Mouse (Mus musculus): ENCODE data around the gene Olfr96. TPM values are rescaled to one million over a fixed set of nuclear protein-coding genes. Genes with fewer than 3 reads are reported as not detected.

The Olfr96 gene
- not detected in 2 replicates for total RNA-seq (2012; rRNA removed)

DNA sequence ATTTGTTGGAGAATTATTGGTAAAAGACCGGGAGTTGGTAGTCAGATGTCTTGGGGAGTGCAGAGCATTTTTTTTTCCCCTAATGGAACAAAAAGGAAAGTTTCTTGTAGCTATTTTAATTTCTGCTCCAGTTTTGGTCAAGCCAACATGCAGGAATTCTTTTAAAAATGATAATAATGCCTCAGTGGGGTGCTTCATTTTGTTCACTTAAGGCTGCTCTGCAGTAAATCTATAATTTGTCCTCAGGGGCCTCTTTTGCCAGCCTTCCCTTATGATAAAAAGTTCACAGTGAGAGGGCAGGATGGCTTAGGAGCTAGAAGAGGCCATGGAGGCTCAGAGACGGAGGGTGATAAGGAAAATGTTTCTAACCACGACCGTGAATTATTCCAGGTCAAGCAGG lies at the start of gene Olfr96:
Gene Olfr96, plus strand, starts transcription at position 301 of the 400 bp plus-strand sequence.
- H3K9me3 ChIP-seq (ENCODE audit: control insufficient read depth, insufficient read depth, low read depth, low read length), result no peaks in the 10 kb centered on the region
- peaks cover 0 to 5% of the 10 kb centered on the region in 2 experiments; a peak in 1 of 4 replicates for H3K4me1 ChIP-seq (ENCODE audit: control insufficient read depth in 2 of 2, insufficient read depth in 2 of 2, low read length in 2 of 2, poor library complexity in 1 of 2)
- H3K27ac ChIP-seq (ENCODE audit: insufficient read depth, low read depth, low read length, poor library complexity, severe bottlenecking), result no peak within 1 kb of the TSS
- no peak within 1 kb of the TSS for H3K4me3 ChIP-seq (ENCODE audit: insufficient read depth in 1 of 2, low read depth in 1 of 2, low read length in 2 of 2, poor library complexity in 1 of 2, severe bottlenecking in 1 of 2)
- no peak for TF ChIP-seq ZC3H11A (IDR thresholded peaks at IDR 0.05; ENCODE audit: borderline replicate concordance, low read depth, low read length)
- no peak for TF ChIP-seq CHD2 (IDR thresholded peaks at IDR 0.05; ENCODE audit: low read depth, low read length)
- no peak for TF ChIP-seq ZNF384 (IDR thresholded peaks at IDR 0.05; ENCODE audit: low read depth, low read length)
- no peak for TF ChIP-seq HCFC1 (IDR thresholded peaks at IDR 0.05; ENCODE audit: borderline replicate concordance, insufficient read depth, low read length)
- no peak for TF ChIP-seq MAFK (IDR thresholded peaks at IDR 0.05; ENCODE audit: insufficient read depth, low read depth, low read length)
- DNase-seq (ENCODE audit: low read depth, low spot score), result no peak
- in situ Hi-C loops (cut with MboI; ENCODE audit: low sequenced_read_pairs in 2 of 2, unreplicated experiment in 2 of 2), result no loop called here
- H3K36me3 ChIP-seq (ENCODE audit: control insufficient read depth, insufficient read depth, low read length, poor library complexity, severe bottlenecking), result no peaks in the 10 kb centered on the region
- no peak within 1 kb of the TSS for H3K9ac ChIP-seq (ENCODE audit: insufficient read depth, low read depth, low read length, poor library complexity, severe bottlenecking)

DNA sequence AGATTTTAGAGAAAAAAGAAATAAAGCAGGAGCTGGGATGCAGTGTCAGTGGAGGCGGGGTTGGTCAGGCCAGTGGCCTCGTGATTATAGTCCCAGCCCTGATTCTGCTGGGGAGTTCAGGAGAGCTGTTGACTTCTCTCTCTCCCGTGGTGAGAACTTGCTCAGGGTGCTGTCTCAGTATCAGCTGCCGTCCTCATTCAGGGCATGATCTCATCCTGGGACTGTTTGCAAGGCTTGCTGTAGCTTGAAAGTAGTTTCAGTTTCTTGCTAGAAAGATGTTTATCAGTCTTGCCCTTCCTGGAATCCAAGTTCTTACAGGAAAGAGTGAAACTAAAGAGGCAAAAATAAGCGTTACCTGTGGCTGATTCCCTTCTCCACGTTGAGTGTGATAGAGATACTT lies 34.5 kb upstream of the Olfr96 start:
- H3K36me3 ChIP-seq (ENCODE audit: control insufficient read depth, insufficient read depth, low read length, poor library complexity, severe bottlenecking), result no peaks in the 10 kb centered on the region

DNA sequence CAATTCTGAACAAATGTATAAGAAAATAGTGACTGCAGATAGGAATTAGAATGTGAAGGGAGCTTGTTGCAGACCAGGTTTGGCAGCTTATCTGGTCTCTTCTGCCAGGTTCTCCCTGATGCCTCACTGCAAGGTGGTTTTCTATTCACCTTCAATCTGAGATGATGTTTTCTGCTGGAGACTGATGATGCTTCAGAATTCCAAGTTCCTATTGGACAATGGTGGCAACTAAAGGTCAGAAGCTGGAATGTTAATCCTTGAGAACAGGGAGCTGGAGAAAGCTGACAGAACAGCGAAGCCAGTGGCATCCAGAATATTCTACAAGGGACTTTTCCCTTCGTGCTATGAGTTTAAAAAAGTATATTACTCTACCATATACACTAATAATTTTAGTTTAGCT lies 29.2 kb upstream of the Olfr96 start:
- peak; percentile 70 for DNase-seq (ENCODE audit: low read depth, low spot score)
- no peaks in the 10 kb centered on the region for H3K36me3 ChIP-seq (ENCODE audit: control insufficient read depth, insufficient read depth, low read length, poor library complexity, severe bottlenecking)

More for the DNA sequence above, 34.5 kb upstream of the Olfr96 start:
- no peak for TF ChIP-seq HCFC1 (IDR thresholded peaks at IDR 0.05; ENCODE audit: borderline replicate concordance, insufficient read depth, low read length)
- no peak for TF ChIP-seq ZNF384 (IDR thresholded peaks at IDR 0.05; ENCODE audit: low read depth, low read length)
- no peak for TF ChIP-seq MAFK (IDR thresholded peaks at IDR 0.05; ENCODE audit: insufficient read depth, low read depth, low read length)
- no peak for TF ChIP-seq ZC3H11A (IDR thresholded peaks at IDR 0.05; ENCODE audit: borderline replicate concordance, low read depth, low read length)
- no peak for TF ChIP-seq CHD2 (IDR thresholded peaks at IDR 0.05; ENCODE audit: low read depth, low read length)
- Histone ChIP-seq H3K4me3 (ENCODE audit: insufficient read depth in 1 of 2, low read depth in 1 of 2, low read length in 2 of 2, poor library complexity in 1 of 2, severe bottlenecking in 1 of 2) (no peak overlapping the region), H3K9me3 (ENCODE audit: control insufficient read depth, insufficient read depth, low read depth, low read length) (no peaks in the 10 kb centered on the region), H3K4me1 (ENCODE audit: control insufficient read depth in 2 of 2, insufficient read depth in 2 of 2, low read length in 2 of 2, poor library complexity in 1 of 2) (no peaks in the 10 kb centered on the region), H3K9ac (ENCODE audit: insufficient read depth, low read depth, low read length, poor library complexity, severe bottlenecking) (no peak overlapping the region), H3K27ac (ENCODE audit: insufficient read depth, low read depth, low read length, poor library complexity, severe bottlenecking) (no peak overlapping the region)
- in situ Hi-C loops (cut with MboI; ENCODE audit: low sequenced_read_pairs in 2 of 2, unreplicated experiment in 2 of 2), result no loop called here
- no peak for DNase-seq (ENCODE audit: low read depth, low spot score)

DNA sequence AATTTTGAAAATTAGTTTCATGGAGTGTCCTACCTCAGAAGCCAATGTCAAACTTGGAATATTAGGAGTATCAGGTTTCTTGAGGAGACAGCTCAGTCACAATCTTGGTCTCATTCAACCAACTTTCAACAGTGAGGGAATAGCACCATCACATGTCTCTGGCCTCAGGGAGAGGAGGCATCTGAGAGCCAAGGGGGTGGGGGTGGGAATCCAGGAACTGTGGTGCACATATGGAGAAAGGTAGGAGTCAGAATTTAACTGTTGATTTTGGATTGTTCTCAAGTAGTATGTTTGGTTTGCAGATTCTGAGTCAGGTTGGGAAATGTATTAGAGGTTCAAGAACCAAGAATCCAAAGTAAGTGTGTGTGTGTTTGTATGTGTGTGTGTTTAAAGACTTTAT lies 26.9 kb upstream of the Olfr96 start:
- no peaks in the 10 kb centered on the region for H3K36me3 ChIP-seq (ENCODE audit: control insufficient read depth, insufficient read depth, low read length, poor library complexity, severe bottlenecking)
- no peak for DNase-seq (ENCODE audit: low read depth, low spot score)
- H3K27ac ChIP-seq (ENCODE audit: insufficient read depth, low read depth, low read length, poor library complexity, severe bottlenecking), result no peak overlapping the region
- in situ Hi-C loops (cut with MboI; ENCODE audit: low sequenced_read_pairs in 2 of 2, unreplicated experiment in 2 of 2), result no loop called here
- H3K4me3 ChIP-seq (ENCODE audit: insufficient read depth in 1 of 2, low read depth in 1 of 2, low read length in 2 of 2, poor library complexity in 1 of 2, severe bottlenecking in 1 of 2), result no peak overlapping the region
- H3K9ac ChIP-seq (ENCODE audit: insufficient read depth, low read depth, low read length, poor library complexity, severe bottlenecking), result no peak overlapping the region
- no peaks in the 10 kb centered on the region for H3K9me3 ChIP-seq (ENCODE audit: control insufficient read depth, insufficient read depth, low read depth, low read length)
- H3K4me1 ChIP-seq (ENCODE audit: control insufficient read depth in 2 of 2, insufficient read depth in 2 of 2, low read length in 2 of 2, poor library complexity in 1 of 2), result peaks cover 1 to 4% of the 10 kb centered on the region in 2 experiments; a peak in 1 of 4 replicates
- TF ChIP-seq HCFC1 (IDR thresholded peaks at IDR 0.05; ENCODE audit: borderline replicate concordance, insufficient read depth, low read length) (no peak), ZNF384 (IDR thresholded peaks at IDR 0.05; ENCODE audit: low read depth, low read length) (no peak), MAFK (IDR thresholded peaks at IDR 0.05; ENCODE audit: insufficient read depth, low read depth, low read length) (no peak), CHD2 (IDR thresholded peaks at IDR 0.05; ENCODE audit: low read depth, low read length) (no peak), ZC3H11A (IDR thresholded peaks at IDR 0.05; ENCODE audit: borderline replicate concordance, low read depth, low read length) (no peak)

More for the DNA sequence above, 29.2 kb upstream of the Olfr96 start:
- TF ChIP-seq CHD2 (IDR thresholded peaks at IDR 0.05; ENCODE audit: low read depth, low read length), result peak; percentile 91
- TF ChIP-seq MAFK (IDR thresholded peaks at IDR 0.05; ENCODE audit: insufficient read depth, low read depth, low read length), result no peak
- H3K4me1 ChIP-seq (ENCODE audit: control insufficient read depth in 2 of 2, insufficient read depth in 2 of 2, low read length in 2 of 2, poor library complexity in 1 of 2), result no peaks in the 10 kb centered on the region
- no peaks in the 10 kb centered on the region for H3K9me3 ChIP-seq (ENCODE audit: control insufficient read depth, insufficient read depth, low read depth, low read length)
- H3K4me3 ChIP-seq (ENCODE audit: insufficient read depth in 1 of 2, low read depth in 1 of 2, low read length in 2 of 2, poor library complexity in 1 of 2, severe bottlenecking in 1 of 2), result no peak overlapping the region
- in situ Hi-C loops (cut with MboI; ENCODE audit: low sequenced_read_pairs in 2 of 2, unreplicated experiment in 2 of 2), result no loop called here
- H3K27ac ChIP-seq (ENCODE audit: insufficient read depth, low read depth, low read length, poor library complexity, severe bottlenecking), result no peak overlapping the region
- H3K9ac ChIP-seq (ENCODE audit: insufficient read depth, low read depth, low read length, poor library complexity, severe bottlenecking), result no peak overlapping the region

DNA sequence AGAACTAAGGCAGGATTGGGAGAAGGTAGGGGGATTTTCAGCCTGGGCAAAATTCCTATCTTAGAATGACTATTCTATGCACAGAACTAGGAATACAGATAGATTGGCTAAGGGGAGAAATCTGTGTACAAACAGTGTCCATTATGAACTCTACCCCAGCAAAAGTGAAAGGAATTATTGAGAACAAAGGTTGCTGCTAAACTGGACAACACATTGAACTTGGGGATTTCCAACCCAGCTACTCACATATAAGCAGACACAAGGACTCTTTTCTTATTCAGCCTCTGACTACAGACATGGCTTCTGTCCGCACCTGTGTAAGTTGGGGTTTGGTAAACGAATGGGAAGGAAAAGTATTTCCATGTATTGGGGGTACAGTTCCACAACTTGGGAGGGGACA lies 26.3 kb upstream of the Olfr96 start, which contains the start of gene Ubd:
Gene Ubd, plus strand, starts transcription at position 237 of the 400 bp plus-strand sequence.
- H3K4me3 ChIP-seq (ENCODE audit: insufficient read depth in 1 of 2, low read depth in 1 of 2, low read length in 2 of 2, poor library complexity in 1 of 2, severe bottlenecking in 1 of 2), result no peak within 1 kb of the TSS
- in situ Hi-C loops (cut with MboI; ENCODE audit: low sequenced_read_pairs in 2 of 2, unreplicated experiment in 2 of 2), result no loop called here
- peaks cover 1 to 4% of the 10 kb centered on the region in 2 experiments; a peak in 1 of 4 replicates for H3K4me1 ChIP-seq (ENCODE audit: control insufficient read depth in 2 of 2, insufficient read depth in 2 of 2, low read length in 2 of 2, poor library complexity in 1 of 2)
- no peak for DNase-seq (ENCODE audit: low read depth, low spot score)
- no peak within 1 kb of the TSS for H3K9ac ChIP-seq (ENCODE audit: insufficient read depth, low read depth, low read length, poor library complexity, severe bottlenecking)
- no peak within 1 kb of the TSS for H3K27ac ChIP-seq (ENCODE audit: insufficient read depth, low read depth, low read length, poor library complexity, severe bottlenecking)
- no peaks in the 10 kb centered on the region for H3K36me3 ChIP-seq (ENCODE audit: control insufficient read depth, insufficient read depth, low read length, poor library complexity, severe bottlenecking)
- no peak for TF ChIP-seq ZC3H11A (IDR thresholded peaks at IDR 0.05; ENCODE audit: borderline replicate concordance, low read depth, low read length)
- no peak for TF ChIP-seq MAFK (IDR thresholded peaks at IDR 0.05; ENCODE audit: insufficient read depth, low read depth, low read length)
- no peak for TF ChIP-seq CHD2 (IDR thresholded peaks at IDR 0.05; ENCODE audit: low read depth, low read length)
- no peak for TF ChIP-seq HCFC1 (IDR thresholded peaks at IDR 0.05; ENCODE audit: borderline replicate concordance, insufficient read depth, low read length)
- no peak for TF ChIP-seq ZNF384 (IDR thresholded peaks at IDR 0.05; ENCODE audit: low read depth, low read length)
- no peaks in the 10 kb centered on the region for H3K9me3 ChIP-seq (ENCODE audit: control insufficient read depth, insufficient read depth, low read depth, low read length)

Data from ES-E14 (cell line).